Mouse (Mus musculus) liver, embryonic 15.5 days (tissue): ENCODE results near the gene Gm13696. TPM values are rescaled to one million over a fixed set of nuclear protein-coding genes. Genes with fewer than 3 reads are reported as not detected.

Source experiments
- polyA plus RNA-seq: library from polyadenylated mRNA; unstranded; fragments of >200 nt; fragmentation: Nextera tagmentation; extraction: Ambion mirVana; gene quantifications from 2 replicates; pipeline ENCODE4 v1.2.1, GENCODE M21; 2015

Gm13696 gene
- polyA plus RNA-seq, 1 experiment from 2014 or later: not detected

Other genes starting within 250 kb of the Gm13696 start
- 10.7 and 12.4 TPM in 2 replicates for gene Itgav, start 248.7 kb upstream of the Gm13696 start, polyA plus RNA-seq
- gene Fam171b, start 160.5 kb upstream of the Gm13696 start, polyA plus RNA-seq: 0.25 and 0.44 TPM in 2 replicates
- not detected in 2 replicates for gene Zswim2, start 31.9 kb upstream of the Gm13696 start, polyA plus RNA-seq
- gene Gm13698, start 17.4 kb upstream of the Gm13696 start, polyA plus RNA-seq: not detected in 2 replicates
- gene Gm13693, start 11.6 kb upstream of the Gm13696 start, polyA plus RNA-seq: not detected in 2 replicates
- not detected in 2 replicates for gene Gm13695, start 5.8 kb upstream of the Gm13696 start, polyA plus RNA-seq
- gene Gm13694, start 5.8 kb downstream of the Gm13696 start, polyA plus RNA-seq: not detected in 2 replicates
- not detected in 2 replicates for gene Gm13697, start 11.6 kb downstream of the Gm13696 start, polyA plus RNA-seq
- gene Gm13691, start 17.4 kb downstream of the Gm13696 start, polyA plus RNA-seq: not detected in 2 replicates